Mouse (Mus musculus) left cerebral cortex, postnatal 25 days (tissue): ENCODE results near the gene Zfp990. TPM values are rescaled to one million over a fixed set of nuclear protein-coding genes. Genes with fewer than 3 reads are reported as not detected.
"Not testable (repeated sequence)": the region's sequence is repeated elsewhere in the genome, so short reads cannot be mapped to it uniquely, and the experiment has no call there.

Experiments used
- DNase-seq, 2 experiments: peaks; one replicate each; pipeline ENCODE4 v3.0.0; 2022; ENCODE audit warnings: low spot score in 2 of 2, mixed read lengths in 1 of 2
- intact Hi-C: fragments of 180-260 bp; cut with DNase I; formaldehyde crosslinking; loops from one replicate; pipeline ENCODE4 v1.15.1; 2025
- total RNA-seq, 2 experiments: library from RNA; stranded (reverse); gene quantifications; 2 replicates each; pipeline ENCODE4 v1.2.3; 2021

The Zfp990 gene
- under 1 TPM; 0.34 to 0.50 TPM for total RNA-seq

DNA sequence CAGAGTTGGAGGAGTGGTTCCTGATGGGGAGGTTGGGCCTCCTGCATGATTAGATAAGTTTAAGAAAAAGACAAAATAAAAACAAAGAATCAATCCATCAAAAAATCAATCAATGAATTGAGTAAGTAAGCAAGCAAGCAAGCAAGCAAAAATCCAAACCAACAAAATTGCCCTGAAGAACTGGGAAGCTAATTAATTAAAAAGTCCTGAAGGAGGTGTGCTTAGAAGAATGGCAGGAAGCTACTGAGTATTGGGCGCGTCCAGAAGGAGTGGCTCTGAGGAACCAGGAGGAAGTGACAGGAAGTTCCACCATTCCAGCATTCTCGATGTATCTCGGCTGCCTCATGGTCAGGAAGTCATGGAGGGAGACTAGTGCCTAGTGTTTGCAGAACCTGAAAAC lies at the start of gene Zfp990:
Gene Zfp990, plus strand, starts transcription at position 301 of the 400 bp plus-strand sequence.
- DNase-seq, intact Hi-C loops: not testable (repeated sequence)

DNA sequence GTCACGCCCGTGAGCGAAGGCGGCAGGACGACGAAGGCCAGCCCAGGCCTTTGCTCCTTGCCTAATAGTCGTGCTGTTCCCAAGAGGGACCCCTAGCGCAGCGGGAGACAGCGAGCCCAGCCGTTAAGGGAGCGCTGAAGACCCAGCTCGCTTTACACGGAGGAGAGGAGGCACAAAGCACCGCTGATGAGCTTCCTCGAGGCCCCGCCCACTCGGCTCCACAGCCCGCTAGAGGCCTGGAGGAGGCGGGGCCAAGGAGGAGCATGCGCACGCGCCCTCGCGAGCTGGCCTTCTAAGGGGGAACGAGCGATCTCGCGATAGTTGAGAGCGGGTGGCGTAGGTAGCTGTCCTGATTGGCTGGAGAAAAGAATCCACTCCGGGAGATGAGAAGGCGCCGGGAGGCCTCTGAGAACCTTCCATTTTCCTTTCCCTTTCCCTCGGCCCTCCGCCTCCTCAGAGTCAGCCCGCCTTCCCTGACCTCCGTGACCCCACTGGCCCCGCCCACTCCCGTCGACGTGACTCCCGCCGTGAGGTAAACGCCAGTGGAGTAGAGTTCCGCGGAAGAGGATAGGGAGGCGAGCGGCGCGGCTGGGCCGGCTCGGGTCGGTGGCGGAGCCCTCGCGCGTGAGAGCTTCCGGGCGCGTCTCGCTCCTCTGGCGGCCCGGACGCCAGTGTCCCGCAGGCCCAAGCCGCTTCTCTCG lies 46.9 kb upstream of the Zfp990 start:
- intact Hi-C loops, DNase-seq: not testable (repeated sequence)

DNA sequence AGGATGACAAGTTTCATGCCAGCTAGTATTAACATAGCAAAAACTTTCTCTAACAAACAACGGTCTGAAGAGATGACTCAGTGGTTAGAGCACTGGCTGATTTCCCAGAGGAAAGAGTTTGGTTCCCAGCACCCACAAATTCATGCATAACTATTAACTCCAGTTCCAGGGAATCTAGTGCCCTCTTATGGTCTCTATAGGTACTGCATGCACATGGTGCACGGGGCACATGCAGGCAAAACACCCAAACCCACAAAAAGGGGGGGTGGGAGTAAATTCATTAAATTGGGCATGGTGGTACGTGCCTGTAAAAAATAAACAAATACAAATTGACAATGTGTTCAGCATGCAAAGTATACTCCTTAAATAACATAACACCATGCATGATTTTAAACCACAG lies 32.4 kb upstream of the Zfp990 start:
- intact Hi-C loops = no loop called here
- DNase-seq = no peak

DNA sequence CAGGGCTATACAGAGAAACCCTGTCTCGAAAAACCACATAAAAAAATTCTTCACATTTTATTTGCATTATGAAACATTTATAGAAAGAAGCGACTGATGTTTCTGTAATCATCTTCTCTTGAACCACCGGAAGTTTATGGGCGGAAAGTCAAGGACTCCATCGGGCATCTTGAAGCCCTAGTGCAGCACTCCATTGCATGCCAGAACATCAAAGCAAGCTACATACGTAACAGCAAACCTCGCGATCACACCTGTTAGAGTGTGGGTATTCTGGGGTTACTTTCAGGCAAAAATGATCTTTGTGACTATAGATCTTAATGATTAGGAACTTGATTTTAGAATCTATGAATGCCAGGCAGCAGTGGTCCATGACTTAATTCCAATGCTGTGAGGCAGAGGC lies 29.9 kb upstream of the Zfp990 start:
- DNase-seq, intact Hi-C loops: not testable (repeated sequence)

DNA sequence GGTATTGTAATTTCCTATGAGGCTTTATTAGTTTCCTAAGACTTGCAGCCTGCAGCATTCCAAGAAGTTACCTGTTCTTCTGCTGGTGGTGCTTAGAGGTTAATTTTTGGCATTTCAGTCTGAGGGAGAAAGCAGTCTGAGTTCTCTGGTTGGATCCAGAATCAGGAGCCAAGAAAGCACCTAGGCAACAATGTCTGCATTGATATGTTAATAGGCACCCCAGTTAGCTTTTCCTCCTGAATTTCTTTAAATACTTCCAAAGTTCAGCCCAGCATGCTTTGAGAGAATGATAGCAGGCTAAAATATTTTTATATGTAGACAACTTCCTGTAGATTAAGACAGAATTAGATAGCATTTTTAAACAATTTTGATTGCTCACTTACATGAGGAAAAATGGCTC lies 21.2 kb upstream of the Zfp990 start:
- intact Hi-C loops = no loop called here
- no peak for DNase-seq

DNA sequence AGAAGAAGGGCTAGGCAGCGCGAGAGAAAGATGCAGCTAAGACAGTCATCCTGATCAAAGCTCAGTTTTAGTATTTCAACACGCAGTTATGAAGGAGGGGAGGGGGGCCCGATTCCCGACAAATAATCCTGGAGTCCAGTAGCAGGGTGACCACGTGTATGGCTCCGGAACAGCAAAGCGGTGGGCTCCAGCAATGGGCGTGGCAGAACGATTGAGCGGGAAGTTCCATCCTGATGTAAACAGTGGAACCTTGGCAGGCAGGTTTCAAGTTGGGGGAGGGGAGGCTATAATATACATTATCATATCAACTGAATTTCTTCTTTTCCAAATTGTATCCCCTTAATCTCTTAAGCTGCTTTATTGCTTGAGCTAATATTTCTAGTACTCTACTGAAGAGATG lies 18.4 kb upstream of the Zfp990 start:
- intact Hi-C loops = no loop called here
- DNase-seq = no peak

DNA sequence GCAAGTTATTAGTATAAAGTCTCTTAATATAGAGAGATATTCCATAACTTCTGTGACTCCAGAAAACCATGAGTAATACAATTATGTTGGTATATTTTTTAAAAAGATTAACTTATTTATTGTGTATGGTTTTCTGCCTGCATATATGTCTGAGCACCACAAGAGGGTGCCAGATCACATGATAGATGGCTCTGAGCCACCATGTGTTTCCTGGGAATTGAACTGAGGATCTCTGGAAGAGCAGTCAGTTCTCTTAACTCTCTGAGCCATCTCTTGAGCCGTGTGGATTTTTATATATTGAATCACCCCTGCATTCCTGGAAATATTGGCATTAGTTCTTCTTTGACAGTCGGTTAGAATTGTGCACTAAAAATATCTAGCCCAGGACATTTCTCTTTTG lies 17.2 kb upstream of the Zfp990 start:
- DNase-seq, intact Hi-C loops: not testable (repeated sequence)

DNA sequence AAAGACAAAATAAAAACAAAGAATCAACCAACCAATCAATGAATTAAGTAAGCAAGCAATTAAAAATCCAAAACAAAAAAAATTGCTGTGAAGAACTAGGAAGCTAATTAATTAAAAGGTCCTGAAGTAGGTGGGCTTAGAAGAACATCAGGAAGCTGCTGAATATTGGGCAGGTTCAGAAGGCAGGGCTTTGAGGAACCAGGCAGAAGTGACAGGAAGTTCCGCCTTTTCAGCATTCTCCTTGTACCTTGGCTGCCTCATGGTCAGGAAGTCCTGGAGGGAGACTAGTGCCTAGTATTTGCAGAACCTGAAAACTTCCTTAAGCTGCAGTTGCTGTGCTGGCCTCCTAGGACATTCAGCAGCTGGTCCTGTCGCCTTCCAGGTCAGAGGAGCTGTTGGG lies 4.1 kb downstream of the Zfp990 start:
- DNase-seq, intact Hi-C loops: not testable (repeated sequence)

DNA sequence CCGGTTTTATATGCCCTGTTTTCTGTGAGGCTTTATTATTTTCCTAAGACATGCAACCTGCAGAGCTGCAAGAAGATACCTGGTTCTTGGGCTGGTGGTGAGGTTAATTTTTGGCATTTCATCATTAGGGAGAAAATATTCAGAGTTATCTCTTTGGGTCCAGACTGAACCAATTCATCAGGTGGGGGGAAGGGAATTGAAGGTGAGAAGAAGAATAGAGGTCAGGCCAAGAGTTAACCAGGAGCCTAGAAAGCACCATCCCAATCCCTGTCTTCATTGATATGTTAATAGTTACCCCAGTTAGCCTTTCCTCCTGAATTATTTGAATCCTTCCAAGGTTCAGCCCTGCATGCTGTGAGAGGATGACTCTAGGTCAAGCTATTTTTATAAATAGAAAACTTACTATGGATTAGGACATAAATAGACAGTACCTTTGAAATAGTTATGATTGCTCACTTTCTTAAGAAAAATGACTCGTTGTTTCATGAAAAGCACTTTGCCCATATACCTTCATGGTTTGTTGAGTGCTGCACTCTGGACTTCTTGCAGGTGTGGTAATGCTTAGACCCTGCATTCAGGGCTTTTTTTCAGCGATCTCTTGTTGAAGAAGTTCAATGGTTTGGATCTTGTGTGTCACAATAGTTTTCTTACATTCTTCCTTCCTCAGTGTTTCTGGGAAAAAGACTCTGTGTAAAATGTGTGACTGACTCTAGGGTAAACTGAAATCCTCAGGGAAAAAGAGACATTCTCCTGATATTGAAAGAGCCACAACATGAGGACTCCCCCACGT lies 5.4 kb downstream of the Zfp990 start:
- DNase-seq, intact Hi-C loops: not testable (repeated sequence)

DNA sequence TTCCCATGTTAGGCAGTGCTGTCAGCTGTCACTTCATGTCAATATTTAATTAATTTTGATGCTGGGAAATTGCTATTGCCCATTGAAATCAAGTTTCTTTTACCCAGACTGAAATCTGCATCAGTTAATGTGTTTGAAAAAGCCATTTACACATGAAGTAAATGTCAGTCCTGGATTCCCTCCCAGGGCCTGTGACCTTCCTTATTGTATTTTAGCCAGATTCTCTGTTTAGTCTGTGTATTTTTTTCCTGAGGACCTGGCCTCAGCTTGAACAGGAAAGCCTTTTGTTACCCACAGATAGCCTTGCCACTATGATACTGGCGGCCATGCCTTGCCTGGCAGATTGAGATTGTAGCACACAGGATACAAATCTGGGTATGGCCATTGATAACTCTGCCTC lies 6.8 kb downstream of the Zfp990 start:
- not testable (repeated sequence) for DNase-seq

DNA sequence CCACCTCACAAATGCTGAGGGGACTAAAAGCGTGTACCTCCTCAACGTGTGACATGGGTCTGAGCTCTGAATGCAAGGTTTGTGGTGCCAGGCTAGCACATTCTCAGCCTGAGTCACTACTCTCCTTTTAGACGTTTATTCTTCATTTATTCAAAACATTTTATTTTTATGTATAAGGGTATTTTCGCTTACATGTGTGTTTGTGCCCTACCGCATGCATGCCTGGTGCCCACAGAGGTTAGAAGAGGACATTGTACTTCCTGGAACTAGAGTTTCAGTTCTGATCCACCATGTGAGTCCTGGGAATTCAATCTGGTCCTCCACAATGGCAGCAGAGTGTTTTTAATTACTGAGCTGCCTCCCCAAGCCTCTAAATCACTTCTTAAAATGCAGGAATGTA lies 33.3 kb downstream of the Zfp990 start:
- DNase-seq, intact Hi-C loops: not testable (repeated sequence)

More for the DNA sequence above, 6.8 kb downstream of the Zfp990 start:
- intact Hi-C loops = not testable (repeated sequence)

DNA sequence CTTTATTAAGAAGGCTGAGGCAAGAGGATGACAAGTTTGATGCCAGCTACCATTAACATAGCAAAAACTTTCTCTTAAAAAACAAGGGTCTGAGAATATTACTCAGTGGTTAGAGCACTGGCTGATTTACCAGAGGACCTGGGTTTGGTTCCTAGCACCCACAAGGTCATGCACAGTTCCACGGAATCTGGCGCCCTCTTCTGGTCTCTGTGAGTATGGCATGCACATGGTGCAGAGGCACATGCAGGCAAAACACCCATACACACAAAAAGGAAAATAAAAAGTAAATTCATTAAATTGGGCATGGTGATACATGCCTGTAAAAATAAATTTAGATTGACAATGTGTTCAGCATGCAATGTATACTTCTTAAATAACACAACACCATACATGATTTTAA lies 34.5 kb downstream of the Zfp990 start:
- DNase-seq = not testable (repeated sequence)

DNA sequence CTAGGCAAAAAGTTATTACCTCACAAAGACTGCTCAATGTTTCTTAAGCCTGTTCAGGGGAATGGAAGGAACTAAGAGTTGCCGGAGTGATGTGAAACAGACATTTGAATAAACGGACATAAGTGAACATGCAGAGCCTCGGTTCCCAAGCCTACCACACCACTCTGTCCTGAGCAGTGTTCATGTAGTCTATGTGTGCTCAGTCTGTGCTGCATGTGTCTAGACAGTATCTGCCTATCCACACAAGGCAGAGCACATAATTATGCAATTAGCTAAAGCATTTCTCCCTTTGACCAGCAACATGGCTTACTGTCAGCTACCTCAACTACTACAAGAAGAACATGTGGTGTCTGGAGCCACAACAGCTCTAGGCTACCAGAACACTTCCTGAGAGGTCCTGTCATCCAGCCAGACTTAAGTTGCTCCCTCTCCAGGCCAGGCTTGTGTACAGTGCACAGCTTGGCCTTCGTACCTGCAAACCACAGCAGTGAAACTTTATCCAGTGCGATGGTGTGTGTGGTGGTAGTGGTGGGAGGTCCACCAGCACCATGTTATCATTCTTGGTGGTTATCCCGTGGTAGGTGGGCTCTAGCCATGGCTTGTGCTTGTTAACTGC lies 35.3 kb downstream of the Zfp990 start:
- intact Hi-C loops, DNase-seq: not testable (repeated sequence)

More for the DNA sequence above, 34.5 kb downstream of the Zfp990 start:
- intact Hi-C loops = not testable (repeated sequence)

DNA sequence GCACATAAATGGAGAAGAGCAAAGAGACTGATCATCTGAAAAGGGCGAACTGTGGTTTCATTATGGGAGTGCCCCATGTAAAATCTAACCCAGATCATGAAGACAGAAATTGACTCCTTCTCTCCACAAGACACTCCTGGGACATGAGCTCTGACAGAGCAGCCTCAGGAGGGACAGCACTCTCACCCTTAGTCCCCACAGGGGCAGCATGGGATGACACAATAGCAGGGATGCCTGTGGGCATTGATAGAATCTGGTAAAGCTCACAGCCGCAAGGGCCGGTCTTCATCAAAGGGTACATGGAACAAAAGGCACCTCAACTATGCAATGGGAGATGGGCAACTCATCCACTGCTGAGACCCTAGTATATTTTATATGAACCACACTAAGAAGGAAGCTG lies 35.9 kb downstream of the Zfp990 start:
- intact Hi-C loops, DNase-seq: not testable (repeated sequence)

DNA sequence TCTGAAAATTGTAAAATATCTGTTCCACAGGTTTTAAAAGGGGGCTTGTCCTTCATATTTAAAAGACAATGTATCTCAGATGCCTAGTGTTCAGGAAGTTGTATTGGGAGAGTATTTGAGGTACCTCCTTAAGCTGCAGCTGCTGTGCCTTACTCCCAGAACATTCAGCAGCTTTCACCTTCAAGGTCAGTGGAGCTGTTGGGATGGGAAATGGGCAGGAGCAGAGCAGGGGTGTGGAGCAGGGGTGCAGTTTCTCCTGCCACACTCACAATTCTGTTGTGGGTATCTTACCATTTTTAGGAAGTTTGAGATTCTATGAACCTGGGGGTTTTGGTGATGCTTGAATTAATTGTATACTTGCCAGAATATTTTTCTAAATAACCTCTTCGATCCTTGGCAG lies 46.1 kb downstream of the Zfp990 start:
- DNase-seq = no peak
- intact Hi-C loops = no loop called here

DNA sequence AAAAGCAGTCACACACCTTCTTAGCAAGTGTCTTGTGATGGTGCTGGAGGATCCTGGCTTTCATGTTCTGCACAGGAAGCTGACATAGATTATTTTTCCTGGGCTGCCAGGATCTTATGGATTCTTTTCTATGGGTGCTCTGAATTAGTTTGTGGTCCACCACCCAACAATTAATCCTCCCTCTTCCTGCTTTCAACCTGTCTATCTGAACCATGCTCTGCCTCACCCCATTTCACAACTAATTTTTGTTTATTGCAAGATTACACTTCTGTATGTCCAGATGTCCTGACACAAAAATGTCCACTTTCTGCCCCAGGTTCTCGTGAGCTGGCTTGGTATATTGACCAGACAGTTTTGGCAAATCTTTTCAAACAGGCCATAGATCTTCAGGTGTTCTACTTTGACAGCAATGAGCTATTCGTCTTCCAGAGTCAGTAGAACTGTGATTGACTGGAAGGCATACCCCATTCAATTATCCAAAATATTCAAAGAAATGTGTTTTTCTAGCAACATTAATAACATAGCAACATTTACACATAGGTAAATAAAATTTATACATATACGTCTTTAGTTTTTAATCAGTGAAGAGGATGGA lies 49.0 kb downstream of the Zfp990 start:
- DNase-seq = no peak
- intact Hi-C loops = loop anchor here (1.0 to 5.0 kb wide), 2 partner anchors 127 to 1960 kb away; no protein-coding TSS in a partner anchor

DNA sequence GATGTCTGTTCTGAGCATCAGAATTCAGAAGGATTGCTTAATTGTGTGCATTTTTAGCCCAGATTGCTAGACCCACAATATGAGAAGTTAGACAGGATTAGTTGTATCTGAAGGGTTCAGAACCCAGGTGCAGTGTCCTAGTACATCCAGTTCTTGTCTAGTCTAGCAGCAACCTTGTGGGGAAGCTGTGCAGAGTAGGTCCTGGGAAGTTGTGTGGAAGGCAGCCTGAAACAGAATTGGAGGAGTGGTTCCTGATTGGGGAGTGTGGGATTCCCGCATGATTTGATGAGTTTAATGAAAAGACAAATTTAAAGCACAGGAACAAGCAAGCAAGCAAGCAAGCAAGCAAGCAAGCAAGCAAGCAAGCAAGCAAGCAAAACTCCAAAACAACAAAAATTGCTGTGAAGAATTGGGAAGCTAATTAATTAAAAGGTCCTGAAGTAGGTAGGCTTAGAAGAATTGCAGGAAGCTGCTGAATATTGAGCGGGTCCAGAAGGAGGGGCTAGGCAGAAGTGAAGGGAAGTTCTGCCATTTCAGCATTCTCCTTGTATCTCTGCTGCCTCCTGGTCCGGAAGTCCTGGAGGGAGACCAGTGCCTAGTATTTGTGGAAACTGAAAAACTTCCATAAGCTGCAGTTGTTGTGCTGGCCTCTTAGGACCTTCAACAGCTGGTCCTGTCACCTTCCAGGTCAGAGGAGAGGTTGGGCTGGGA lies 53.7 kb downstream of the Zfp990 start:
- intact Hi-C loops = loop anchor here (5.0 kb wide), 1 partner anchor 132 kb away; no protein-coding TSS in a partner anchor
- no peak for DNase-seq

DNA sequence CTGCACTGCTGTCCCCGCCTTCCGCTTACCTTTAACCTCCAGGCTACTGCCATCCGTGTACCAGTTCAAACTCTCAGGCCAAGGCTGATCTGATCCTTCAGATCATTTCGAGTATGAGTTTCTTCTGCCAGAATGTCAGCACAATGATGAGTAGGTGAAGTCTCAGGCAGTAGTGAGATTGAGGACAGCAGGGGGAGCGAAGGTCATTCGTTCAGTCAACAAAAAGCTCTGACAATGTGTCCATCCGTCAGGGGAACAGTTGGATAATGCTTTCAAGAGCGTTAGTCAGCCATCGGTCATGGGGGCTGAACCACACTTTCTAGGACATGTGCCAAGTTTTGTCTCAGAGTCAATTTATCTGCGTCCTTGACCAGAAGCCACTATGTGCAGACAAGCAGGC lies 59.9 kb downstream of the Zfp990 start:
- intact Hi-C loops, DNase-seq: not testable (repeated sequence)

DNA sequence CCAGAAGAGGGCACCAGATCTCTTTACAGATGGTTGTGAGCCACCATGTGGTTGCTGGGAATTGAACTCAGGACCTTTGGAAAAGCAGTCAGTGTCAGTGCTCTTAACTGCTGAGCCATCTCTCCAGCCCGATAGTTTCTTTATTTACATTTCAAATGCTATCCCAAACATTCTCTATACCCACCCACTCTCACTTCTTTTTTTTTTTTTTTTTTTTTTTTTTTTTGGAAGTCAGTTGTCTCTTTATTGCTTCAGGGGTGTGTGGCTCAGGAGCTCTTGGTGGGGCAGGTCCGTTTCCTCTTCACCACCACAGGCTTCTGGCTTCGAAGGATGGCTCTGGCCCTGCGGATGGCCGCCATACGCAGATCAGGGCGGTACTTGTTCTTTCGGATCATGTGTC lies 66.1 kb downstream of the Zfp990 start:
- DNase-seq, intact Hi-C loops: not testable (repeated sequence)
